Mouse (Mus musculus) lung, adult 2 months (tissue): ENCODE measurements around the gene Stxbp1. TPM values are rescaled to one million over a fixed set of nuclear protein-coding genes. Genes with fewer than 3 reads are reported as not detected.

Experiments used
- DNase-seq: peaks from one replicate; pipeline ENCODE4 v3.0.0; 2022
- H3K4me1 ChIP-seq: fragments of 200-500 bp; 2 replicates; pipeline ENCODE4 v1.6.1; 2011; ENCODE audit warnings: low read length; ENCODE audit not compliant: control insufficient read depth, insufficient read depth
- H3K4me3 ChIP-seq: fragments of 200-500 bp; replicated peaks from 2 replicates; pipeline ENCODE3; 2011; ENCODE audit warnings: low read depth, mild to moderate bottlenecking, control low read depth, low read length; ENCODE audit errors: extremely low read depth
- CTCF ChIP-seq: fragments of 200-500 bp; IDR thresholded peaks from 2 replicates; pipeline ENCODE4 v1.5.1; 2011; ENCODE audit warnings: mild to moderate bottlenecking, low read length, control low read depth; ENCODE audit not compliant: insufficient read depth
- POLR2A ChIP-seq: fragments of 200-500 bp; IDR thresholded peaks from 2 replicates; pipeline ENCODE4 v1.6.1; 2011; ENCODE audit warnings: low read depth, mild to moderate bottlenecking, control low read depth, low read length, borderline replicate concordance; ENCODE audit errors: extremely low read depth
- WGBS: fragments of 180-500 bp; shearing (Covaris S2); methylation state at CpG from one replicate; pipeline ENCODE4 v1.1.7; 2018; 5-methylcytosine and 5-hydroxymethylcytosine counted together
- polyA plus RNA-seq: library from polyadenylated mRNA; depleted of rRNA; stranded (reverse); fragments of >200 nt; gene quantifications from 2 replicates; pipeline ENCODE4 v1.2.3, GENCODE M21; 2012

The Stxbp1 gene
- polyA plus RNA-seq, 1 experiment: 37.9 TPM

DNA sequence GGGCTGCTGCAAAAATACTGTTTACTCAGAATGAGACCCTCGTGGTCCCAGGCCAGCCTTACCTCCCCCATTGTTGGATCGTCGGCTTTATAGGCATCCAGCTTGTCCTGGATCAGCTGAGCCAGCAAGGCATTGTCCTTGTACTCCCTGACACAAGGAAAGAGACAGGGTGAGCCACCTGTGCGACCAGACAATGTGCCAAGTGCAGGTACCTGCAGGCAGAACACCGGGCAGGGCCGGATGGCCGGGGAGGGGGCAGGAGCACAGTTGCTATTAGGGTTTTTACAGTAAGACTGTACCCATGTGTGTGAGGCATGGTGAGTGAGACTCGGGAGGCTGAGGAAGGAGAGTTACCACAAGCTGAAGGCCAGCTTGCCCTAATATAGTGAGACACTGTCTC is 35.1 kb downstream of the Stxbp1 start:
- WGBS: 84% methylated on average over 8 of the region's 8 CpGs
- no peak for DNase-seq
- Histone ChIP-seq H3K4me3 (no peak overlapping the region), H3K4me1 (no peaks in the 10 kb centered on the region)
- TF ChIP-seq CTCF: no peak
- TF ChIP-seq POLR2A: no peak

DNA sequence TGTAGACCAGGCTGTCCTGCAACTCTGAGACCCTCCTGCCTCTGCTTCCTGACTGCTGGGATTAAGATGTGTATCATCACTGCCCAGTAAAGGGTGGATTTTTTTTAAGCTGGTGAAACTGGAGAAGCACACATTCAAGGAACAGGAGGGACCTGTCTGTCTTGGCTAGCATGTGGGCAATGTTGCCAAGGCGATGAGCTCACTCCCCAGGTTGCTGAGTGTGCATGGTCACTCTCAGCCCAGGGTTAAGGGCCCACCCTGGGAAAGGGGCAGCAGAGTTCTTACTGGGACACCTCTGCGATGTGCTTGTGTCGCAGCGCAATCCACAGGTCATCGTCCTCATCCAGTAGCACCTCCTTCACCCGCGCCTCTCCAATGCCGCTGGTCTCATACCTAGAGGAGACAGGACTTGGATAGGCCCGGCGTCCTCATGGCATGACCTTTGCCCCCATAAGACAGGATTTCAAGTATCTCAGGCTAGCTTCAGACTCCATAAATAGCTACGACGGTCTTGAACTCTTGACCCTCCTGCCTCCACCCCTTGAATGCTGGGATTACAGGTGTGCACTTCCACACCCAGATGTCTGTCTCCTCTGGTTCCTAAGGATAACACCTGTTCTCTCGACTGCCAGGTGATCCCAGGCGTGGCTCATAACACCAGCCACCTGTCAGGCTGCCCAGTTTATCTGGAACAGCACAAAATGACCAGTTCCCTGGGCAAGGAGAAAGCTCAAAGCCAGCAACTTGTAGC is 38.1 kb downstream of the Stxbp1 start:
- Histone ChIP-seq H3K4me3 (no peak overlapping the region), H3K4me1 (no peaks in the 10 kb centered on the region)
- no peak for DNase-seq
- TF ChIP-seq POLR2A (no peak), CTCF (no peak)
- 91% methylated on average over 14 of the region's 14 CpGs for WGBS

DNA sequence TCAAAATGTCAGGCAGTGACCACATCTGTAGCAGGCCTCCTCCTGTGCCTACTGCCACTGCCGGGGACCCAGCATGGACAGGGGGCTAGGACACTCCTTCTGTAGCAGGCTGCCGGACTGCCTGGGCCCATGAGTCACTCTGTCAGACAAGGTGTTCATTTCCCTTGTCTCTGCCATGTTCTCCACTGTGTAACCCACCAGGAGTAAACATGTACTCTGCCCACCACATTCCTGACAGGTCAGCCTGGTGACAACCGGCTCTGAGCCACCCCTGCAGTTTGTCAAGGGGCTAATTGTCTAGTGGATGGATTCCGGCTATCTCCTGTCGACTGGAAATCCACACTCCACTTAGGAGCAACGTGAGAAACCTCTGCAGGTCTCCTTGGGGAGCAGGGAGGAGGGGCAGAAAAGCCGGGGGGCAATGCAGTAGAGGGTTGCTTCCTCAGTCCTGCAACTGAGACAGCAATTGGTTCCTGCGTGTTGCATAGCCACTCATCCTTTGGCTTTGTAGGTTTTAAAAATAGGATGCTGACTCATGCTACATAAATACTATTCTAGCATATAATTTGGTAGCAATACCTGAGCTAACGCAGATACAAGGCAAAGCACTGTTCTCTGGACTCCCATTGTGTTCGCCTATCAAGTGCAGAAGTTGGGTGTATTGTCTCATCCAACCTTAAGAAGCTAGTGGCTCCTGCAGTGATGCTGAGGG is 48.6 kb downstream of the Stxbp1 start:
- 65% methylated on average over 10 of the region's 10 CpGs for WGBS
- DNase-seq: no peak

DNA sequence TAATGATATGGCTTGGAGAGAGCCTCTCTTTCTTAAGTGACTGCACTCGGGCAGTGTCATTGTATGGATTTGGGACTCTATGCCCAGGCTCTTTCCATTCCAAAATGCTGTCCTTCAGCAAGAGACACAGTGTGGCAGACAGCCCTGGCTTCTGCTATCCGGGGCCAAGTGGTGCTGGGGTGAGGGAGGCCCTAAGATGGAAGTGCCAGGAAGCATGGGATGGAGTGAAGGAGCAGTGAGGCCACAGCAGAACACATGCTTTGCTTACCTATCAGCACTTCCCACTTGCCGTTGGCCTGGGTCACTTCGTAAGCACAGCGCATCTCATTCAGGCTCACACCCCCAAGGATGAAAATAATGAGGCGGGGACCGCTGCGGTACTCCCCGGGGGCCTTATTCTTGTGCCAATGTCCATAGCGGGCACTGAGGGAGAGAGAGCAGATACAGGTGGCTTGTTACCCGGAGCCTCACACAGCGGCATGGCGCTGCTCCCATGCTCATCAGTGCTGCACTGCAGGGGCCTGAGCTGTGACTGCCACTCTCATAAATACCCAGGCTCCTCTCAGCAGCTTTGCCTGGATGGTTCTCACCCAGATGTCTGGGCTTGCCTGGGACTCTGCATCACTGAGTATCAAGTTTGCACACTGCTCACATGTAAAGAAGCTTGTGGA is 51.2 kb downstream of the Stxbp1 start:
- Histone ChIP-seq H3K4me1 (peaks cover 11% of the 10 kb centered on the region), H3K4me3 (no peak overlapping the region)
- DNase-seq: no peak
- no peak for TF ChIP-seq CTCF
- TF ChIP-seq POLR2A: no peak
- WGBS: 88% methylated on average over 13 of the region's 13 CpGs

More for the DNA sequence above, 48.6 kb downstream of the Stxbp1 start:
- peaks cover 8% of the 10 kb centered on the region for H3K4me1 ChIP-seq
- H3K4me3 ChIP-seq: no peak overlapping the region
- TF ChIP-seq POLR2A: no peak
- no peak for TF ChIP-seq CTCF

DNA sequence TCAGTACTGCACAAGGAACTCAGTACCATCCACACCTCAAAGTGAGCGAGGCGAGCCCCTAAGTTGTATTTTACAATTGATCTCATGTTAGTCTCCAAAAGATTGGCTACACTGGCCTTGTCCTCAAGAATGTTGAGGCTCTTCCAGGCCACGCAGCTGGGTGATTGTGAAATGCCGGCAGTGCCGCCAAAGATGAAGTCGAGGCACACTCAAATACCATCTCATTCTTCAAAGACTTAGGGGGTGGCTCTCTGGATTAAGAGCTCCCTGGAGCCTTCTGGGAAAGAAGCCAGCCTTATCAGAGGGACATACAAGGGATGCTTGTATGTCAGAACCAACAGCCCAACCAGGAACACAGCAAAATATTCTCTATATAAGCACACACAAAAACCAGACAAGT is 55.7 kb downstream of the Stxbp1 start:
- 52% methylated on average over 6 of the region's 6 CpGs for WGBS
- TF ChIP-seq CTCF (no peak), POLR2A (no peak)
- peak; percentile 54 for DNase-seq
- Histone ChIP-seq H3K4me1 (peaks cover 11% of the 10 kb centered on the region), H3K4me3 (no peak overlapping the region)

DNA sequence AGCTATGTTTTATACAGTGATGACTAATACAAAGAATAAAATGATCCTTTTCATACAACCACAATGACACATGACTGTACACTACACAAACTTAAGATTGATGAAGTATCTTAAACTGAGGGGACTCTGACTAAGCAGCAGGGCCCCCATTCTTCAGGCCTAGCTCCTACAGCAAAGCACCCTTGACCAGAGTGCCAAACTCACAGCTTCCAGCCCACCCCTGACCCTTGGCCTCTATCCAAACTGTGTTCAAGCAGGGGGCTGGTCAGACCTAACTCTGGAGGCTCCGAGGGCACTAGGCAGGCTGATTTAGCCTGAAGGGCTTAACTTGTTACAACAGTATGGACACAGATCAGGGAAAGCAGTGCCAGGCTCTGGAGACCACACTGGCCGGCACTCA is 58.5 kb downstream of the Stxbp1 start:
- Histone ChIP-seq H3K4me1 (peaks cover 7% of the 10 kb centered on the region), H3K4me3 (no peak overlapping the region)
- TF ChIP-seq CTCF: no peak
- TF ChIP-seq POLR2A: no peak
- no peak for DNase-seq
- 55% methylated on average over 2 of the region's 2 CpGs for WGBS

DNA sequence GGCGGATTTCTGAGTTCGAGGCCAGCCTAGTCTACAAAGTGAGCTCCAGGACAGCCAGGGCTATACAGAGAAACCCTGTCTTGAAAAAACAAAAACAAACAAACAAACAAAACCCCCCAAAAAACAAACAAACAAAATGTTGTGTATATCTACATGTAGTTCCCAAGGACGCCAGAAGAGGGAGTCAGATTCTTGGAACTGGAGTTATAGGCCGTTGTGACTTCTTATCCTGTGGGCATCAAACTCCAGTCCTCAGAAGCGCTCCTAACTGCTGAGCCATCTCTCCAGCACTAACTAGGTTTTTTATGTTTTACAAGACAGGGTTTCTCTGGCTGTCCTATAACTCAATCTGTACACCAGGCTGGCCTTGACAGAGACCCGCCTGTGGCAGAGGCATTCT is 59.9 kb downstream of the Stxbp1 start:
- no peak for DNase-seq

DNA sequence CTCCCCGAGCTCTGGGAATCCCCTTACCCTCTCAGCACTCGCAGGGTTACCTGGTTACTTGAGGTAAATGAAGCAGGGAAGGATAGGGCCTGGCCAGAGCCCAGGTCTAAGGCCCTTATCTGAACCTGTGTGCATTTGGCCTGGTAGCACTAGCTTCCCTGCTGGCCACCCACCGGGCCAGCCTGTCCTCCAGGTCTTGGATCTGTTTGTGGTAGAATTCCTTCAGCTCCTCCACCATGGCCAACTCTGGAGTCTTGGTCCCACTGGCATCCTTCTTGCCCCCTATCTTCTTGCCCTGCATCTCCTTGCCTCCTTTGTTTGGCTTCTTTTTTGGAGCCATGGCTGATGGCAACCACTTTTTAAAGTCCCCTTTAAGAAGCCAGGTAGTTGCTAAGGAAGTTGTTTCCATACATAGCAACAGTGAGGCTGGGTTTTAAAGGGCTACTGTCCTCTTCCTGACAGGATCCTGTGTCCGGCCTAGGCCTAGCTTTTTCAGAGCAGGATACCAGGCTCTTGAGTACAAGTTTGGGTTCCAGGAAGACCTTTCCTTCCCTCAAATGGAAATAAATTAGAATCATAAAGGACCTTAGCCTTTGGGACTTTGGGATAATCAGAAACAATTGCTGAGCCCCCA is 62.9 kb downstream of the Stxbp1 start, which contains the start of gene Cfap157:
Gene Cfap157, minus strand, starts transcription at position 381 of the 634 bp plus-strand sequence.
- DNase-seq: peak; percentile 30
- Histone ChIP-seq H3K4me1 (peaks cover 4% of the 10 kb centered on the region), H3K4me3 (peak within 1 kb of the TSS; percentile 41)
- 56% methylated on average over 4 of the region's 4 CpGs for whole genome bisulfite sequencing
- TF ChIP-seq POLR2A: 0 out of 2 replicates have a peak, but pooled peaks have one; percentile 6
- TF ChIP-seq CTCF: no peak

More for the DNA sequence above, 59.9 kb downstream of the Stxbp1 start:
- peaks cover 7% of the 10 kb centered on the region for H3K4me1 ChIP-seq
- no peak for TF ChIP-seq CTCF
- no peak for TF ChIP-seq POLR2A
- 58% methylated on average over 6 of the region's 6 CpGs for WGBS
- no peak overlapping the region for H3K4me3 ChIP-seq

DNA sequence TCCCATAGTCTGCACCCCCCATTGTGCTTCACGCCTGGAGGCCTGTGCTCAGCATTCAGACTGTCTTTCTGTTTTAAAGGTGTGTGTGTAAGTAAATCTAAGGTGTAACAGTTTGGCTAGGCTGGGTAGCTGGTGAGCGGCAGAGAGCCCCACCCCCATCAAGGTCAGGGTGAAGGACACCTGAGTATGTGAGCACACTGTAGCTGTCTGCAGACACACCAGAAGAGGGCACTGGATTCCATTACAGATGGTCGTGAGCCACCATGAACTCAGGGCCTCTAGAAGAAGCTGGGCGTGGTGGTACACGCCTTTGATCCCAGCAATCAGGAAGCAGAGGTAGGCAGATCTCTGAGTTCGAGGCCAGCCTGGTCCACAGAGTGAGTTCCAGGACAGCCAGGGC is 65.3 kb downstream of the Stxbp1 start:
- H3K4me1 ChIP-seq: peaks cover 4% of the 10 kb centered on the region
- TF ChIP-seq CTCF: no peak
- TF ChIP-seq POLR2A: no peak
- H3K4me3 ChIP-seq: no peak overlapping the region
- WGBS: 76% methylated on average over 6 of the region's 6 CpGs
- no peak for DNase-seq
